Mouse (Mus musculus) midbrain, embryonic 16.5 days (tissue): Measurements from ENCODE around the gene Fam189a1. TPM values are rescaled to one million over a fixed set of nuclear protein-coding genes. Genes with fewer than 3 reads are reported as not detected.

Source experiments
- microRNA-seq: library from miRNA; unstranded; fragments of <30 nt; microRNA quantifications from one replicate; pipeline ENCODE4, GENCODE M21; 2017
- polyA plus RNA-seq: library from polyadenylated mRNA; unstranded; fragments of >200 nt; fragmentation: Nextera tagmentation; extraction: Ambion mirVana; gene quantifications from 2 replicates; pipeline ENCODE4 v1.2.1, GENCODE M21; 2015

Gene Fam189a1
- polyA plus RNA-seq, 1 experiment from 2014 or later: 7.6 TPM

Small RNA genes lying within 50 kb of the gene (microRNA-seq; reads per million reads assigned to microRNA genes)
- not detected for gene Gm25249
